Comparison of ENCODE assay signal across 8 mouse cellular contexts in genomic region chr14:56963969-56964734, GRCm38 (mm10).
DNase-seq lines count a peak whose midpoint lies in the region; ATAC-seq and TF ChIP-seq lines count a peak whose summit lies in the region.

No protein-coding gene starts in this region.

- H3K9ac ChIP-seq in neural tube, embryonic 12.5 days: no peak overlapping the region

- H3K9me3 ChIP-seq in neural tube, embryonic 12.5 days: no peaks in the 10 kb centered on the region

- H3K4me1 ChIP-seq in neural tube, embryonic 12.5 days: no peaks in the 10 kb centered on the region; the same call in 1 of the 2 replicates

- no peak overlapping the region for H3K4me3 ChIP-seq in gastrocnemius, adult 2 months
- no peak overlapping the region for H3K4me3 ChIP-seq in neural tube, embryonic 12.5 days

- TF ChIP-seq CTCF in gastrocnemius, adult 2 months (IDR thresholded peaks at IDR 0.05): peak; percentile 74

- ATAC-seq in neural tube, embryonic 12.5 days (ENCODE audit: low FRiP score, low read depth): 0 out of 2 replicates have a peak, but pooled peaks have one; percentile 25
- peak; percentile 73; the same call in 1 of the 2 replicates for ATAC-seq in erythroblast, adult 5-6 weeks (replicated peaks; ENCODE audit: low FRiP score, poor library complexity, severe bottlenecking)

- H3K27ac ChIP-seq in gastrocnemius, adult 2 months: no peak overlapping the region
- no peak overlapping the region for H3K27ac ChIP-seq in neural tube, embryonic 12.5 days

- no peak for DNase-seq in gastrocnemius, adult 2 months
- DNase-seq in gastrocnemius, postnatal 10 days: no peak
- DNase-seq in neural tube, embryonic 10.5 days (ENCODE audit: extremely low spot score, low spot score): no peak
- peak; percentile 24 for DNase-seq in lung, postnatal 25 days (ENCODE audit: low spot score)
- no peak for DNase-seq in spleen, postnatal 4 days (ENCODE audit: low spot score in 2 of 2)
- no peak for DNase-seq in urinary bladder, postnatal 14 days (ENCODE audit: low spot score)

- H3K4me2 ChIP-seq in neural tube, embryonic 12.5 days (replicated peaks): no peak overlapping the region

- no peaks in the 10 kb centered on the region for H3K27me3 ChIP-seq in neural tube, embryonic 12.5 days (replicated peaks)

- peaks cover 10% of the 10 kb centered on the region for H3K36me3 ChIP-seq in neural tube, embryonic 12.5 days

- WGBS in neural tube, embryonic 12.5 days: 74% methylated on average over 2 of the region's 2 CpGs

- intact Hi-C loops in gastrocnemius, adult 2 months (cut with DNase I): loop anchor here (2.0 kb wide), 1 partner anchor 95 kb away; the partner anchor contains the start of gene Gja3
